Mouse (Mus musculus) spleen, adult 12 weeks (tissue): ENCODE data around the gene Gm17364.
A peak's percentile ranks its signal among the peaks of the same experiment; 100 is the strongest.
"Not testable (repeated sequence)": the region's sequence is repeated elsewhere in the genome, so short reads cannot be mapped to it uniquely, and the experiment has no call there.

ENCODE experiments used
- DNase-seq: peaks from one replicate; pipeline ENCODE4 v3.0.0; 2022; ENCODE audit warnings: low spot score

Gene Gm17364

DNA sequence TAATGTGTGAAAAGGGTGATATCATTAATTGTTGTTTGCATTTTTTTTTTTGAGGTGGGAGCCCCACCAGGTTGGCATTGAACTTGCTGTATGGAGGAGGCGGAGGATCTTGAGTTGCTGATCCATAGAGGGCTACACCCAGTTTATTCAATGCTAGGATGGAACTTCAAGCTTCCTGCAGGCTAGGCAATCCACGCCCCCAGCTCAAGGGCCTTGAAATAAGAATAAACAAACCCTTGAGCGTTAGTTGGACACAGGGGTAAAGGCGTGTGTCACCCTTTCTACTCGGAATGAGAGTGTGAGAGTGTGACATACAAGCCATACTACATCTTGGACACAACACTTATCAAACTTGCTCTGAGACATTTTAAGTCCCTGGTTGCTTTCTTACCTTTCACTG, 22.1 kb downstream of the Gm17364 start:
- no peak for DNase-seq

DNA sequence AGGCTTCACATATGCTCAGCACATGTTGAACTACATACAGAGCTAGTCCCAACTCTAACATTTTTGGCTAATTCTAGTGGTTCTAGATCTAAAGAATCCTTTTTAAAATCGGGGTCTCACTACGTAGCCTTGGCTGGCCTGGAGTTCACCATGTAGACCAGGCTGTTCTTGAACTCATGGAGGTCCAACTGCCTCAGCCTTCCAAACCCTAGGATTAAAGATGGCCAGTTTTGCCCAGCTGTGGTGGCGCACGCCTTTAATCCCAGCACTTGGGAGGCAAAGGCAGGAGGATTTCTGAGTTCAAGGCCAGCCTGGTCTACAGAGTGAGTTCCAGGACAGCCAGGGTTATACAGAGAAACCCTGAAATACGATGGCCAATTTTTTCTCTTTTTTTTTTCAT, 22.5 kb downstream of the Gm17364 start:
- not testable (repeated sequence) for DNase-seq

DNA sequence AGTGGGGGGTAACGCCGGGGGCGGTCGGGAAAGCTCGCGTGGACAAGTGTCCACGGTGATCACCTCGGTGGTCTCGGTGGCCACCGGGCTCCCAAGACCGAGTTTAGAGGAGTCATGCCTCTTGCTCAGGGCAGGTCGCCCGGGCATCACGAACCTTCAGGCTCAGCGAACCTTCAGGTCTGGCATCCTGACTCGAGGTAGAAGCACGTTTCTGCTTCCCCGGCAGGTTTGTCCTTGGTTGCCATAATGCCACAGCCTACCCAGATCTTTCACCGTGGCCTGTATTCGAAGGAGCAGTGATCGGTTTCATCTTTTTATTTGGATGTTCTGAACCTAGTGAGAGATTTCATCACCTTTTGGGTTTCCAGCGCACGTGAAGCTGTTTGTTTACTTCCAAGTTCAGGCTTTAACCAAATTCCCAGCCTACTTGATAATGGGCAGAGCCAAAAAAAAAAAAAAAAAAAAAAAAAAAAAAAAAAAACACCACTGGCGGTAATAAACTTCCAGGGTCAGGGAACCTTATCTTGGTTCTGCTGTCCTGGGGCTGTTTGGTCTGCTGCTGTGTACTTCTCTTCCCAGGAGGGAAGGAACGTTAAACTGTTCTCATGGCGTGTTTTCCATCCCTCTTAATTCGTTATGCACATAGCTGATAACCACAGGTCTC, 23.3 kb downstream of the Gm17364 start:
- no peak for DNase-seq

DNA sequence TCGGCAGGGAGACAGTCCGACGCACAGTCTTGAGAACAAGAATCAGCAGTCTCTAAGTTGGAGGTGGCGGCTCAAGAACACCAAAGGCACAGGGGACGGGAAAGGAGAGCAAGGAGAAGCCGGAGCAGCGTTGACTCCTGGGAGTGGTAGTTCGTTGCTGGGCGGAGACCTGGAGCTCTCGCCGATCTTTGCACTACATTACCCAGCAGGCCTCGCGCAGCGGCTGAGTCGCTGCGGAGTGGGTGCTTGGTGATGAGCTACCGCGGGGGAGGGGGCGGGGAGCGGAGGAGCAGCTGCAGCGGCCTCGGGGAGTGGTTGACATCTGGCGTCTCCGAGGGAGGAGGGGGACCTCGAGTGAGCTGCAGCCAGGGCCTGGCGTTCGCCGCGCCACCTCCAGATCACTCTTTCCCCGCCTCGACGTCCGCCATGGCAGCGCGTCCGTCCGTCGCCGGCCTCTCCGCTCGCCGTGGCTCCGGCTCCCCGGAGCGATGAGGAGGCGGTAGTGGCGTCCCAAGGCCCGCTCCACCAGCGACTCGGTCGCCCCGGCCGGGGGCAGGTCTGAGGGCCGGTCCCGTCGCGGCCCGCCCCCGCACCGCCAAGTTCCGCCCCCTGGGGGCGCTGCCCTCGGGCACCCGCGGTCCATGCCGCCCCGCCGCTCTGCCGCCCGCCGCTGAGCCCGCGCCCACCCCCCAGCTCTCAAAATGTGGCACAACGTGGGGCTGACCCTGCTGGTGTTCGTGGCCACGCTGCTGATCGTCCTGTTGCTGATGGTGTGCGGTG, 24.0 kb downstream of the Gm17364 start, which contains the start of gene Smim13:
Gene Smim13 (plus strand): TSS at position 307 of the 780 bp plus-strand sequence.
- peak; percentile 79 for DNase-seq

DNA sequence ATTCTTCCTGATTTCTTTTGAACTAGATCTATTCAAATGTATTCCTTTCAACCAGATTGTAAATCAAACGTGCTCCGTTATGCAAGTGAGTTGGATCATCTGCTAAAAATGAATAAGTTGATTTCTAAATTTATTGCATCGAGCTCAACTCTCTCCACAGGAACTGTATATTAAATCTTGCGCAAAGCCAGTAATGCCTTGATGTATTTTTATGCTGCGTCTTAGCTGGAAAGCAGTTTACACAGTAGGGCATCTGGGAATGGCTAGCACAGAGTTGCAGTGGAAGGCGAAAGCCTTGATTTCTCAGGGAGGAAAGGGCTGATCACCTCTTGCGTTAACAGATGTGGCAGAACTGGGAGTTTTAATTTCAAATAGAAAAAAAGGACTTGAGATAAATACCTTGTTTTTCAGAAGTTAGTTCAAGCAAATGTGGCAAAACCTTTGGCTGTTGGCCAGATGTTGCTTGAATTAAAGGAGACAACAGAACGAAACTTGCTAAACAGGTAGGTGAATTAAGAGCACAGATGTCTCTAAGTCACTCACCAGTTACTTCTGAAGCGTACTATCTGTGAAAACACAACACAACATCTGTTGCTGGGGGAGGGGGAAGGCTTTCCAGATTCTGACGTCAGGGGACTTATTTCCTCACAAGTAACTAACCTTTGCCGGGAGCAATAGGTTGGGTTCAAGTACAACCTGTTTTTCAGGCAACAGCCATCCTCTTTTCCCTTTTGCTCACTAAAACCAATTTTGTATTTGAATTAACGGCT, 24.8 kb downstream of the Gm17364 start:
- DNase-seq, result no peak

DNA sequence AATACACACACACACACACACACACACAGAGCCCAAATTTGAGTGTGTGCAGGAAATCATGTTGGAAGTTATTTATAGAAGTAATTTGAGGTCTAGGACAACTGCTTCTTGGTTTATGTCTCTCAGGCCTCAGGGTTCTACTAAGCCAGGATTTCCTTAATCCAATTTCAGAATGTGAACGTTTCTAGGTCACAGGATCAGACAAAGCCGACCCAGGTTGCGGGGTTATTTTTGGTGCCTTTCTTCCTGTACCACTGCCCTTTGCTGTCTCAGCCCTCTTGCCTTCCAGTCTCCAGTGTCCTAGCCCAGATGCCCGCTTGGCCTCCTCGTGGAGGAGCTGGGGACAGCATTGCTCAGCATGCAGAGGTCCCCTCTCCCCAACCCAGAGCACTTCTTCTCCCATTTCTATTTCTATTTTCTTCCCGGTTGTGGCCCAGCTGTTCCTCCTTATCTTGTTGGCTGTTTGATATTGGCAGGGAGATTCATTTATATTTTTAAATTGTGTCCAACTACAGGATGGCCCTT, 29.4 kb downstream of the Gm17364 start:
- DNase-seq, result no peak

DNA sequence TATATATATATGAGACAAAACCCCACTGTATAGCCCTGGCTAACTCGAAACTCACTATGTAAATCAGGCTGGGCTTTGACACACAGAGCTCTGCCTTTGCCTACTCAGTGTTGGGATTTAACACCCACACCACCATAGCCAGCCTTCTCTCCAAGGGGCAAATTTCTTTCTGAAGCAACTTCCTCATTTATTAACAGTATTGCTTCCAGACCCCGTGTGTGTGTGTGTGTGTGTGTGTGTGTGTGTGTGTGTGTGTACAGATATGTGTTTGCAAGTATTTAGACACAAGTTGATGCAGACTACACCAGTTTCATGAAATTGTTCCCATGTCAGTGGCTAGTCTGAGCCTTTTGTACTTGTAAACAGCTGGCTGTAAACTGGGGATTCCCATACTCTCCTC, 32.2 kb downstream of the Gm17364 start:
- DNase-seq, result no peak

DNA sequence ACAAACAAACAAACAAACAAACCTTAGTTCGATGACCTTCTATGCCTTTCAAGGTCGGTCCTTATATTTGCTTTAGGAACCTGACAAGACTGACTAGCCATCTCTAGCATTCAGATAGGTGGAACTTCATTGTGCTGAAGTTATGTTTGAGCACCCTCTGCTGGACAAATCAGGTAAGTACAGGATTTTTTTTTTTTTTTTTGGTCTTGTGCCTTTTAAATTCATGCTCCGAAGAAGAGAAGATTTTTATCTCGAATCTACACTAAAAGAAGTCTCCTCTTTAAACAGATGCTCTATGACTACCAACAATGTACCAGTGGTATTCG, 35.0 kb downstream of the Gm17364 start:
- DNase-seq, result no peak

DNA sequence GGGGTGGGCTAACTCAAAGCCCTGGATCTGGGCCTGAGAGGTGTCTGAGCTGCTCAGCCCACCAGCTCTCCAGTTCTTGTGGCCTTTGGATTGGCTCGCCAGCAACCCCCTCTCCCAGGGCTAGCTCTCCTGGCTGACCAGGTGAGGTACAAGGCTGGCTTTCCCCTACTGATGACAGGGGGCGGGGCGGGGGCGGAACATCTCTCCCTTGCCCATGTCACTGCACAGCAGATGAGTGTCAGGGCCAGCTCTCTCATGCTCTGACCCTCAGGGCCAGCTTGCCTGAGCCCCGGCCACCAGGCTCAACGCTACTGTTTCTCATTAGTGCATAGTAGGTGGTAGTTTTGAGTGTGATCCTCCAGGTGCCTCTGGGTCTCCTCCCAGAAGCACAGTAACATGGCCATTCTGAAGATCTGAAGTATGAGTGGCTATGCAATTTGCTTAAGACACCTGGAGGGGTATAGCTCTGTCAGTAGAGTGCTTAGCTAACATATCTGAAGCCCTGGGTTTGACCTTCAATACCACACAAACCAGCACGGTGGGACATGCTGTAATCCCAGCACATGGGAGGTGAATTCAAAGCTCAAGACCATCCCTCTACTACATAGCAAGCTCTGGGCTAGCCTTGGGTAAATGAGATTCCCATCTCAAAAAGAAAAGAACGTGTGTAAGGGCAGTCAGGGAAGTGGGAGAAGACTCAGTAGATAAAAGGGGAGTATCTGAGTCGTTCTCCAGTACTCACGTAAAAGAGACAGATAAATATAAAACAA, 35.6 kb downstream of the Gm17364 start:
- no peak for DNase-seq

DNA sequence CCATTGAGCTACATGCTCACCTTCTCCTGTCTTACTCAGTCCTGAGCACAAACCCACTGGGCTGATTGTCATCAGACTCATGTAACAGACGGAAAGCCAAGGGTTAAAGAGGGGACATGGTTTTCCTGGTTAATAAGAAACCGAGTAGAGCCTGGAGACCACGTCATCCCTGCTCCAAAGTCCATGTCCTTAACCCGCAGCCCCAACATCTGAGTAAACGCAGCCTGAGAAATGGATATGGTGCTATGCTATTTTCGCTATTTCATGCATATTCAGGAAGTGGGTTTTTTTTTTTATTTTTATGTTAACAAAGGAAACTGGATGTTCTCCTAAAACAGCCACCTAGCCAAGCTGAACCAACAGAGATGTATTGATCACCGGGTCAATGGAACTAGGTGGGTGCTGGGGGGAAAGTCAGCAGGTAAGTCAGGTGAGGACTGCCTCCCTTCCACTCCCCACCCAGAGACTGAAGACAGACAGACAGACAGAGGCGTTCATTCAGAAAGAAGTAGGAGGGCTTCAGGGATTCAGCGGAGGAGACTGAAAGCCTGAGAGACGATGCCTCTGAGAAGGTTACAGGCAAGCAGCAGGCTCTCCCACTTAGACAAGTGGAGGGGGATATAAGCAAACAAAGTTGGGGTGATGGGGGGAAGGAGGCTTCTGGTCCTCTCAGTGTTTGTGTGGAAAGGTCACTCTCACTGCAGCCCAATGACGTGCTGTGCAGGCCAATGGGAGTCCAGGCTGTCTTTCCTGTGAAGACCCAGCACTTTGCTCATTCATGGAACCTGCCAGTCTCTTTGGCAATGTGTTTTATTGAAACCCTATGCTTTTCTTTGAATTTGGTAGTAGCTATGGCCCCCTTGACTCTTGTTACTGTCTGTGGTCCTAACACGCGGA, 37.7 kb downstream of the Gm17364 start:
- no peak for DNase-seq

DNA sequence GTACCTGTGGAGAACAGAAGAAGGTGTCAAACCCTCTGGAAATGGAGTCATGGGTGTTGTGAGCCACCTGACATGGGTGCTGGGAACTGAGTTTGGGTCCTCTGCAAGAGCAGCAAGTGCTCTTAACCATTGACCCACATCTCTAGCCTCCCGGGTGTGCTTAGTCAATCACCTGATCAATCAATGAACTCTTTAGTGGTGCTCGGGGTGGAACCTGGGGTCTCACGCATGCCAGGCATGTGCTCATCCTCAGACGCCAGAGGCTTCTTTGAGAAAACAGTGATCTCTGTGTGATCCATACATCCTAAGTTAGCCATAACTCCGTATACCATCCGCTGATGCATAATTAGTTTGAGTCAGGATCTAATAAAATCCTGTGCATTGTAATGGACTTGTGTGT, 38.6 kb downstream of the Gm17364 start:
- no peak for DNase-seq

DNA sequence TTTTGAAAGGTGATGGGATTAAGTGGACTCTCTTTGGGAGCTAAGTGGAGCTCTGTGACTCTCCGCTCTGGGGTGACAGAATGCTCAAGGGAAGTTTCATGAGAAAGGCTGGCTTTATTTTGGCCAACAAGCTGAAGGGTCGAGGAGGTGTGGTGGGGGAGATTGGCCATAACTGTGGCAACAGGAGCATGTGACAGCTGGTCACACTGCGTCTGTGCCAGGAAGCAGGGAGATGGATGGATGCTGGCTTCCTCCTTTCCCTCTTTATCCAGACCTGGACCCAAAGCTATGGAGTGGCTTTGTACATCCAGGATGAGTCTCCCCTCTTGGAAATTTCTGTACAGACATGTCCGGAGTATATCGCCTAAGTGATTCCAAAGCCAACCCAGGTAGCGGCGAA, 40.5 kb downstream of the Gm17364 start:
- DNase-seq, result no peak

DNA sequence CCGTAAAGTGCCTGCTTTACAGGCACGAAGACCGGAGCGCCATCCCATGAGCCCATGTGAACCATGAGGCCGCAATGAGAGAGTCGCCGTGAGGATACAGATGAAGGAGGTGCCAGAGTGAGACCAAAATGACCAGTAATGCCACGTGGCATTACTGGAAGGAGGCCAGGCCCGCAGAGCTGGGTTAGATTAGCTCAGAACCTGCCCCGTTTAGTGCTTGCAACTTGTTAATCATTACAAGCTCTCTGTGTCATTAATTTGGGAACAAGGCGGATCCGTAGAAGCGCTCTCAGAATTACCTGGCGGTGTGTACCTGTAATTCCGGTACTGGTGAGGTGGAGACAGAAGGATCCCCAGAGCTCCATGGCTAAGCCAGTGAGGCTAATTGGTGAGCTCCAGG, 41.6 kb downstream of the Gm17364 start:
- DNase-seq, result no peak

DNA sequence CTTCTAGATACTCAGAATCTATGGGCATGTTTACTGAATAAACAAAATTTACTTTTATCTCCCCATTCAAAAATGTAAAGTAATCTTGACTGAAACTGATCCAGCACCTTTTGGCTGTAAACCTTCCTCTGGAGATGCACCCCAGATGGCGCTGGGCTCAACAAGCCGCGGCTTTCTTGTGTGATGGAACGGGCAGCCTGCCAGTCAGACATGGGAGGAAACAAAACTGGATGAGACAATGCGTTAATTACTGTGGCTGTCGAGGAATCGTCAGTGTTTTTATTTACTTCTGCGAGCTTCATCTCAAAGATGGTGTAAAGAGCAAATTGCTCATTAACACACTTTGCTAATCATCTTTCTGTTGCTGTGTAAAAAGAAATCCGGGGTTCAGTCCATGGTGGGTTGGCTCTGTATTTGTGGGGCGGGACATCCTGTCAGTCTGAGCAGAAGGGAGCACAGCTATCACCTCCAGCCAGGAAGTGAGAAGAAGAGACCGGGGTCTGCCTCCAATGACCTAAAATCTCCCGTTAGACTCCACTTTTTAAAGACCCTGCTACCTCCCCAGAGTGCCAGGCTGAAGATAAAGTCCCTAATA, 42.3 kb downstream of the Gm17364 start:
- DNase-seq, result no peak

DNA sequence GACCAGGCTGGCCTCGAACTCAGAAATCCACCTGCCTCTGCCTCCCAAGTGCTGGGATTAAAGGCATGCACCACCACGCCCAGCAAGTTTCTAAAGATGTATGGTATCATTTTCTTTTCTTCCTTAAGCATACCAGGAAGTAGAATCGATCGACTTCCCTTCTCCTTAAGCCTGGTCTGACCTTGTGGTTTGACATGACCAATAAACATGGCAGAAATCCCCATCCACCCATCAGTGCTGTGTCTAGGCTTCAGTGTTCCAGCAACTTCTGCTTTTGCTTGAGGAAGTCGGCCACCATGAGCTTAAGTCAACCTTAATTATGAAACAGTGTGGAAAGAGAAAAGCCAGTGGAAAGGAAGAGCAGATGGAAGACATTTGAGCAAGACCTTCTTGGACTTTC, 43.5 kb downstream of the Gm17364 start:
- DNase-seq, result no peak

DNA sequence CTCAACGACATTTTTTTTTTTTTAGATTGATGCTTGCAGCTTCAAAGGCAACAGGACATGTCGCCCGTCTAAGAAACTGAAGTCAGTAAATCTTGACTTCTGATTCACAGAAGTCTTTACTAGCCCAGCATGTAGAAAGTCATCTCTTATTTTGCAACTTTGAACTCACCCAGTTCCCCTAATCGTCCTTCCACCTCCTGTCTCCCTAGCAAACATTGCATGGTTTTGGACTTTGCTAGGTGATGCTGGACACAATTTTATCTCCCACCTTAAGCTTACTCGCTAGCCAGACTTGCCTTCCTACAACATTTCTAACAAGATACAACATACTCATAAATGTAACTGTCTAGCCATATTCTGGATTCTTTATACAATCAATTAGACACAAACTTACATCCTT, 45.7 kb downstream of the Gm17364 start:
- DNase-seq, result no peak

DNA sequence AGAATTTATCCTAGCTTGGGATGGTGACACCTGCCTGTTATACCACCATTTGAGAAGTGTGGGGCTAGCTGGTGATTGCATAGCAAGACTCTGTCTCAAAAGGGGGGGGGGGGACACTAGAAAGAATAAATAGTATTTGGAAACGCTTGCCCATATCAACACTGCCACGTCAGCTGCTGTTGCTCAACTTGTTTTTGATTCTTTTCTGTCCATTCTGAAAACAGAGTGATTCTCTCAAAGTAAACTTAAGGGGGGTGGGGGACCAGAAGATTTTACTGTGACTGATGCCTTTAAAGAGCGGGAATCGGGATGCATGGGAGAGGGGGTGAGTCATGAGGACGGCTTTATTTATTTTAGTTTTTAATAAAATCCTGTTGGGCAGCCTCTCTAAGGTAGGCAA, 47.3 kb downstream of the Gm17364 start:
- DNase-seq, result no peak
